Mouse (Mus musculus): ENCODE measurements around the gene Smad9.
A peak's percentile ranks its signal among the peaks of the same experiment; 100 is the strongest.
"Not testable (repeated sequence)": the region's sequence is repeated elsewhere in the genome, so short reads cannot be mapped to it uniquely, and the experiment has no call there.

Smad9 gene

GRCm38 (mm10) chr3:54759211-54759610 is 3.8 kb downstream of the Smad9 start:
- no peak for DNase-seq

DNA sequence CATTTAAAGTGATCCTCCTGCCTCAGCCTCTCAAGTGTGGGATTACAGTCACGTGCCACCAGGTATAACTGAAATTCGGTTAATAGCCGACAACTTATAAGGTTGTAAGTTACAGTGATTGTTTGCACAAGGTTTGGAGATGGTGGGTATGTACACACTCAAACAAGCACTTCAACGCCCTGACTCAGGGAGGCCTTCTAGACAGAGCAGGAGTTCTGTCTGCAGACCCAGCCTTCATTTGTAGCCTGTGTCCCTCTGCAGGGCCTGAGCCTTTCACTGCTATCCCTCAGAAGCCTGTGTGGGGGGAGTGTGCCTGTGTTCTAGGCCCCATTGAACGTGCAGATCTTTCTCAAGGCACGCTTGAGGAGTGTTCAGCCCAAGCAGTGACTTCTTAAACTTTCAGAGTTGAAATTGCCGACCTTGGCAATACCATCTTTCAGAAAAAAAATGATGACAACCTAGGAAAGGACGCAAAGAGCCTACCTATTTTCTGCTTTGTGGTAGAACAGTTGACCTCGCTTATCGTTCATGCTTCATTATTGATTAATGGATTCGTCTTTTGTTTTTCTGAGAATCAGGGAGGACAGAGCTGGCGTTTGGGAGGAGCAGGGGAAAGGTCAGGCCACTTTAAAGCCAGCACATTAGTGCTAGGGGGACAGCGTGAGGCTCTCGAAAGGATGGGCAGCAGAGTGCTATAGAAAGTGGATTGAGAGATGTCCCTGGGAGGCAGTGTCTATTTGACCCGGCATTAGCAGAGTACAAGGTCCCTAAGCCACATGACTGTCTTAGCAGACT is 5.1 kb downstream of the Smad9 start:
- DNase-seq = no peak

- peak; percentile 14 for DNase-seq
These were observed 5.9 kb downstream of the Smad9 start for GRCm38 (mm10) chr3:54761258-54761657.

DNA sequence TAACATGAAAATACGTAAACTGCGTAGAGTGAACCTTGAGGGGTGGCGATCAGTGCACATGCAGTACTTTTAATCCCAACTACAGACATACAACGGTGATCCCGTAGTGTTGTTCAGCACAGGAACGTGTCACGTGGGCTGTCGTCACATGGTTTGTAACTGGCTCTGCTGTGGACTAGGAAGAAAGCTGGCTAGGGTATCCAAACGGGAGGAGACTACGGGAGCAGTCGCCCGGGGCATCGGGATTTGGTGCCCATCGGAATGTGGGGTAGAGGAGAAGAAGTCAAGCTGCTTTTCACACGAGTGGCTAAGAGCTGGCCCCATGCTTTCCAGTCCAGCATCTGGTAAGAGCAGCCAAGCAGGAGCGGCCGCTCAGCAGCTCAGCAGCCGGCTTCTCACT is 9.0 kb downstream of the Smad9 start:
- DNase-seq = peak; percentile 42

GRCm38 (mm10) chr3:54765521-54765920 is 10.1 kb downstream of the Smad9 start:
- not testable (repeated sequence) for DNase-seq

DNA sequence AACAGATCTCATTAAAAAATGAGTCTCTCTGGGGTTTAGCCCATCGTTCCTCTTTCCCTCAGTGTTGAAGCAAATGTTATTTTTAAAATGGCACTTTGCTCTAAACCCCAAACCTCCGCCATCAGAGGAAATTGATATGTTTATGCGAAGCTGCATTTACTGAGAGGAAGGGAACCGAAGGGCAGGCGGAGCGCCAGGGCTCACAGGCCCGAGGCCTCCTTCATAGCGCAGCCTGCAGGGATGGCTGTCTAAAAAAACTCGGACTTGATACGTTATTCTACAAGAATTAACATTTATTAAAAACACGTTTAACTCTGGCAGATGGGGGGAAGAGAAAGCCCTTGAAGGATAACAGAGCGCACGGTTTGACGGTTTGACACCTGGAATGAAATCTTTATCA is 10.7 kb downstream of the Smad9 start:
- no peak for DNase-seq

DNA sequence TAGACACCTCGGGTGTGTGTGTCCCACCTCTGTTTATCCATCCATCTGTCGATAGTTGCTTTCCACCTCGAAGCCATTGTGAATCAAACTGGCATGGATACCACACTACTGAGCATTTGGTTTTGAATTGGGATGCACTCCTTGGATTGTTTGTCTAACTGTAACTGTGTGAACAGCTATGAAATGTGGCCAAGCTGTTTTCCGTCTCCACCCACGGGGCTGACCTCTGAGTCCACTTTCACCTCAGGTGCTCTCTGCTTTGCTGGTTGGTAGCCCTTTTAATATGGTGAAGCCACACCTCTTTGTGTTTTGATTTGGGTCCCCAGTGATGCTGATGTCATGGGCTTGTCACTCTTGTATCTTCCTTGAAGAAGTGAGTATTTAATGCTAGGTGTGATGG is 11.4 kb downstream of the Smad9 start:
- DNase-seq = no peak

DNA sequence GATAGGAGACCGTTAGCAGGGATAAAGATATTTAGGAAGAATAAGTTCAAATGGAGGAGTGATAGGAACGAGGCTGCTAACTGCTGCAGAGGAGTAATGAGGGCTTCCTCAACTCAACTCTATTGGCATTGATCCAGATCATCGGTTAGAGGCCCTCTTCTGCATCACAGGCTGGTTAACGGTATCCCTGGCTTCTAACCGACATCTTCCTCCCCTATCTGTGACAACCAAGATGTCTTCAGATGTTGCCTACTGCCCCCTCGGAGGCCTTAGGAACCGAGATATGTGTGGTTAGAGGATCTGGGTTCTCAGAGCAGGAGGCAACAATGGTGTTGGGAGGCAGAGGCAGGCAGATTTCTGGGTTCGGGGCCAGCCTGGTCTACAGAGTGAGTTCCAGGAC is 13.2 kb downstream of the Smad9 start:
- DNase-seq = no peak

- DNase-seq = no peak
These were observed 14.2 kb downstream of the Smad9 start for GRCm38 (mm10) chr3:54769349-54770275.

GRCm38 (mm10) chr3:54773613-54774012 is 18.2 kb downstream of the Smad9 start:
- no peak for DNase-seq

- DNase-seq = no peak
These were observed 20.7 kb downstream of the Smad9 start for GRCm38 (mm10) chr3:54775989-54776631.

DNA sequence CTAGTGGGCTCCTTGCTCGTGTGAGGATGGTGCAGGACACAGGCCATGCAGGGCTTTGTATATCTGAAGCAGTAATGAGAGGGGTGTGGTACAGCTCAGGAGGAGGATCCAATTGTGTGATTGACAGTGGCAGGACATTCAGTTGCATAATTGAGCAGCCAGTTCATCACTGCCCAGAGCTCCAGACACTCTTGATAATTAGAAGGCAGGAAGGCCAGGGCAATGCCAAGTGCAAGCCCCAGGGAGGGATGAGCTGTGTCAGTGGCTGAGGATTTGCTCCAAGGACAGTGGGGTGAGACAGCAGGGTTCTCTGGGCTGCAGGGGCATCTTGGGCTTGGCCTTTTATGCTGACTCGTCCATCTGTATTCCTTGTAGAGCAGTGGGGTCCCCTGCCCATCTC is 35.2 kb downstream of the Smad9 start:
- no peak for DNase-seq

DNA sequence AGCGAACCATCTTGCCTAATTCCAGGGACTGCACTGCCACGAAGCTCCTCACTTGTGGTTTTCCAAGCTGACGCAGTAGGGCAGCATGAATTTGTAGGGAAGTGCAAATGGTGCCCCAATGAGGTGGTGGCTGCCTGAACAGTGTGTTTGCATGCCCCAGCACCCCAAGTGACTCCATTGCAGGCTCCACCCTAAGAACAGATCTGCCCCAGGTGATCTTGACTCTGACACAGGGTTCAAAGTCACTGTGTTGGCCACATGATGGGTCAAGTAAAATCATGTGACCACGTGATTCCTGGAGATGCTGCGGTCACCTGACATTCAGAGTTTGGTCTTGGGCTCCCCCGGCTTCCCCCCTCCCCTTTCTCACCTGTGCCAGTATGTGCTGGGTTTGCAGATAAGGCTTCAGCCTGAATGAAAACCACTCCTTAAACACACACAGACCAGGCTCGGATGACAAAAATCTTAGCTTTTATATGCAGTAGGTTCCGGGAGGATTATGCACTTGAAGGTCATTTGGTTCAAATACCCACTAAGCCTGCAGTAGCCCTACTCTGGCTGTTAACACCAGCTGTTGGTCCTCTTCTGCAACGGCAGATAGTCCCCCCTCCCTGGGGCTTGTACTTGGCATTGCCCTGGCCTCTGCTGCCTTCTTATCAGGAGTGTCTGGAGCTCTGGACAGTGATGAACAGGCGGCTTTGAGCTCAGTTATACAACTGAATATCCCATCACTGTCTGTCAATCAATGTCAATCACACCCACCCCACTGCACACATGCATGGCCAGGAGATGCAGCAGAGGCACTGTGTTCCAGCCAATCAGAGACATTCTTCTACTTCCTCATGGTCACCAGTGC is 36.7 kb downstream of the Smad9 start:
- no peak for DNase-seq

DNA sequence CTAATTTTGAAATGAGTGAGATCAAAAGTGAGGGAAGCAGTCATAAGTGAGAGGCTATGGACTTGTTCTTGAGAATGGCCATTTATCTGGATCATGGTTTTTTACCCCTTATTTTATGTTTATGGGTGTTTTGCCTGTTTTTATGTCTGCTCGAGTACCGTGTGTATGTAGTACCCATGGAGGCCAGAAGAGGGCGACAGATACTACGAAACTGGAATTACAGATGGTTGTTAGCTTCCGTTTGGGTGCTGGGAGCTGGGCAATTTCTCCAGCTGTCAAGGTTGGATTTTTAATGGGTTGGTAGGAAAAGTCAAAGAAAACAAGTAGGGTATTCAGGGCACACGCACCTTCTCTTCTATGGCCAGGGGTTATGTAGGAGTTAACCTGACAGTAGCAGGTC is 38.4 kb downstream of the Smad9 start:
- DNase-seq = no peak

- no peak for DNase-seq
These were observed 40.0 kb downstream of the Smad9 start for GRCm38 (mm10) chr3:54795379-54795778.

DNA sequence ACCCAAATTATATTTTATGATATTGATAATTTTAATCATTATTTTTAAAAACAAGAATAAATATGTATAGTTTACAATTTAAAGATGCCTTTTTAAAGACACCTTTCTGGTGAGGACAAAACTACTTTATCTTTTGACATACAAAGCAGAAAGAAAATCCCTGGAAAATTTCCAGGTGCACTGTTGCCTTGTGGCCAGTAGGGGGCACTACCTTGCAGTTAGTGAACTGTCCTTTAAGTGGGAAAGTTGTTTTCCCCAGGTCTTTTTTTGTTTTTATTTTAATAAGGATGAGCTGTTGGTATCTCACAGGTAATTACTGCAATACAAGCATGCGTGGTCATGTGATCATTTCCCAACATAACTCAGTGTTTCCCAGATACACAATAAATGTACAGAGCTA is 40.4 kb downstream of the Smad9 start:
- DNase-seq = peak; percentile 15

- peak; percentile 65 for DNase-seq
These were observed 41.8 kb downstream of the Smad9 start for GRCm38 (mm10) chr3:54797211-54797610.

DNA sequence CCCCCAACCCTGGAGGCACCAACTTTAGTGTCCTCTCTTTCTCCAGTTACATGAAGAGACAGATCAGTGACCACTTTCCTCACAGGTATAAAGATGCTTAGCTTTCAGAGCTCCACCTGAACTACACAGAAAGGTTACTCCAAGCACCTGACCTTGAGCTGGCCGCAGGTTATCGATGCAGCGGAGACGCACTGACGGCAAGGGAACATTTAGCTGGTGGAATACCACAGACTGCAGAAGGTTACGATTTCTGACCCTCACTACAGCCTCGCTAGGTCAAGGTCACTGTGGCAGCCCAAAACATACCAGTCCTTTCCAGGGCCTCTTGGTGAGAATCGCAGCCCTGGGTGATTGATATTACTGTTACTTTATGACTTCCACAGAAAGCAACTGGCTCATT is 48.3 kb downstream of the Smad9 start:
- no peak for DNase-seq

DNA sequence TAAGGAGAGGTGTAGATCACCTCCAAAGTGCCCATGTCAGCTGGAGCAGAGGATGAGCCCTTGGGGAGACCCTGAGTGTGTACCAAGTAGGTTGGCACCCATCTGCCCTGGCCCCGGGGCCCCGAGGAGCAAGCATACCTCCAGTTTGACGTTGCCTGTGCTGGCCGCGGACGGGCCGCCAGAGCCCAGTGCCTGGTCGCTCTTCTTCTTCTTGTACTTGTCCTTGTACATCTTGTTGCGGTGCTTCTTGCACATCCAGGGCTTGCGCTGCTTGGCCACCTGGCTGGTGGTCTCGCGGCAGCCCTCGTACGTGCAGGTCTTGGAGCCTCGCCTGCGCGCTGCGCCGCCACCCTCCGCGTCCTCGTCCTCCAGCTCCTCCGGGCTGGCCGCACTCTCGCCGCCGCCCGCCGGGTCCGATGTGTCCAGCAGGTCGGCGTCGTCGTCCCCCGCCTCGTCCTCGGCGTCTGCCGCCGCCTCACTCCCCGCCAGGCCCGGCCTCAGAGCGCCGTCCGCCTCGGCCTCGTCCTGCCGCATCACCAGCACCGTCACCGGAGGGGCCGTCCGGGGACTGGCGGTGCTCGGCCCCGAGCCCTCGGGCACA is 51.8 kb downstream of the Smad9 start:
- DNase-seq = no peak

GRCm38 (mm10) chr3:54807666-54808217 is 52.4 kb downstream of the Smad9 start, which contains the start of gene Rfxap:
Gene Rfxap, minus strand, starts transcription at chr3:54807791.
- peak; percentile 97 for DNase-seq

DNA sequence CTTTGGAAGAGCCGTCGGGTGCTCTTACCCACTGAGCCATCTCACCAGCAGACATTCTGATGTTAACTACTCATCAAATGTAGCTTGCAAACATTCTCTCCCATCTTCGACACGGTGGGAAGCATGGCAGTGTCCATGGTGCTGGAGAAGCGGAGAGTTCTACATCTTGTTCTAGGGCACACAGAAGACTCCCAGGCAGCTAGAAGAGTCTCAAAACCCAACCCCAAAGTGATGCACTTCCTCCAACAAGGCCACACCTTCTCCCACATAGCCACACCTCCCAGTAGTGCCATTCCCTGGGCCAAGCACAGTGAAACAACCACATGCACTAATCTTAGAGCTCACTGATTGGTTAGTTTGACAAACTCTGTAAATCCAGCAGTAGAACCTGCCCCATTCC is 53.7 kb downstream of the Smad9 start:
- no peak for DNase-seq

DNA sequence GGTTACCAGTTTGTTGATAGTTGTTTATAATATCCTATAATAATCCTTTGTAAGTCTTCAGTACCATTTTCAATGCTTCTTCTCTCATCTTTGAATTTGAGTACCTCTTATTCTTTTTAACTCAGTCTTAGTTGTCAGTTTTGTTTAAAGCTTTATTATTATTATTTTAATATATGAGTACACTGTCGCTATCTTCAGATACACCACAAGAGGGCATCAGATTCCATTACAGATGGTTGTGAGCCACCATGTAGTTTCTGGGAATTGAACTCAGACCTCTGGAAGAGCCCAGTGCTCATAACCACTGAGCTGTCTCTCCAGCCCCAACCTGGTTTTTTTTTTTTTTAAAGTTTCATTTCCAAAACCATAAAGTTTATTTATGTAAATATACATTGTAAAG is 56.2 kb downstream of the Smad9 start:
- DNase-seq = no peak
